ENCODE assay signal across 10 mouse cellular contexts in genomic region chrX:166645713-166646112, GRCm38 (mm10).
DNase-seq lines count a peak whose midpoint lies in the region; ATAC-seq and TF ChIP-seq lines count a peak whose summit lies in the region.
"Had no signal": no experiment of that assay in that cellular context is flagged by ENCODE, and none has a peak within 500 bp of the region (broad histone marks: within the 10 kb centered on the region; RNA-seq: fewer than 3 reads in every experiment).

No protein-coding gene starts in this region.

- no peak overlapping the region for H3K9ac ChIP-seq in heart, embryonic 13.5 days
- H3K9ac ChIP-seq in heart, adult 2 months (ENCODE audit: low read depth, low read length), result no peak overlapping the region
- no peak overlapping the region for H3K9ac ChIP-seq in lung, postnatal 0 days (replicated peaks; ENCODE audit: low read depth)
- no peak overlapping the region for H3K9ac ChIP-seq in embryonic facial prominence, embryonic 15.5 days
- no peak overlapping the region for H3K9ac ChIP-seq in neural tube, embryonic 15.5 days (replicated peaks)

- H3K36me3 ChIP-seq in heart, embryonic 13.5 days, result no peaks in the 10 kb centered on the region
- H3K36me3 ChIP-seq in heart, adult 2 months (ENCODE audit: control insufficient read depth, insufficient read depth, low read length), result no peaks in the 10 kb centered on the region
- H3K36me3 ChIP-seq in lung, postnatal 0 days (ENCODE audit: insufficient read depth, low read length), result no peaks in the 10 kb centered on the region
- no peaks in the 10 kb centered on the region for H3K36me3 ChIP-seq in embryonic facial prominence, embryonic 15.5 days
- H3K36me3 ChIP-seq in neural tube, embryonic 15.5 days, result no peaks in the 10 kb centered on the region
- H3K36me3 ChIP-seq in thymus, adult 2 months (ENCODE audit: control insufficient read depth, insufficient read depth, low read length), result no peaks in the 10 kb centered on the region

- ATAC-seq in heart, embryonic 13.5 days (ENCODE audit: extremely low read depth, insufficient number of reproducible peaks, low FRiP score, low TSS enrichment), result no peak
- no peak for ATAC-seq in lung, postnatal 0 days
- ATAC-seq in embryonic facial prominence, embryonic 15.5 days (ENCODE audit: insufficient number of reproducible peaks, low FRiP score, low TSS enrichment, low read depth), result no peak
- peak; percentile 87 for ATAC-seq in neural tube, embryonic 15.5 days (ENCODE audit: low FRiP score)

- no peaks in the 10 kb centered on the region for H3K79me2 ChIP-seq in heart, adult 2 months (replicated peaks; ENCODE audit: control insufficient read depth, insufficient read depth, low read length)

- intact Hi-C loops in heart, adult 2 months (cut with DNase I), result no loop called here
- intact Hi-C loops in left cerebral cortex, postnatal 36 days (cut with DNase I), result no loop called here

- TF ChIP-seq POLR2A in heart, adult 2 months (IDR thresholded peaks at IDR 0.05; ENCODE audit: insufficient read depth, low read depth, low read length), result no peak
- no peak for TF ChIP-seq POLR2A in thymus, adult 2 months (IDR thresholded peaks at IDR 0.05; ENCODE audit: control insufficient read depth, extremely low read depth, insufficient read depth, low read length, poor library complexity)

- no peak for TF ChIP-seq CTCF in heart, adult 2 months (IDR thresholded peaks at IDR 0.05)
- no peak for TF ChIP-seq CTCF in lung, postnatal 0 days (IDR thresholded peaks at IDR 0.05)
- no peak for TF ChIP-seq CTCF in thymus, adult 2 months (IDR thresholded peaks at IDR 0.05; ENCODE audit: borderline replicate concordance, control insufficient read depth, extremely low read depth, insufficient read depth, low read length, poor library complexity)

- peak overlapping the region; percentile 57 for H3K4me2 ChIP-seq in heart, embryonic 13.5 days
- H3K4me2 ChIP-seq in lung, postnatal 0 days (replicated peaks; ENCODE audit: low read depth, low read length), result 0 out of 2 replicates have a peak overlapping the region, but pooled peaks have one; percentile 19
- H3K4me2 ChIP-seq in embryonic facial prominence, embryonic 15.5 days (replicated peaks), result no peak overlapping the region
- peak overlapping the region; percentile 44 for H3K4me2 ChIP-seq in neural tube, embryonic 15.5 days

- no peaks in the 10 kb centered on the region for H3K4me1 ChIP-seq in heart, embryonic 13.5 days
- no peaks in the 10 kb centered on the region for H3K4me1 ChIP-seq in heart, adult 2 months (ENCODE audit: control insufficient read depth, insufficient read depth, low read length)
- H3K4me1 ChIP-seq in lung, postnatal 0 days (ENCODE audit: insufficient read depth, low read depth, low read length), result no peaks in the 10 kb centered on the region
- no peaks in the 10 kb centered on the region for H3K4me1 ChIP-seq in embryonic facial prominence, embryonic 15.5 days
- no peaks in the 10 kb centered on the region for H3K4me1 ChIP-seq in neural tube, embryonic 15.5 days
- H3K4me1 ChIP-seq in thymus, adult 2 months (replicated peaks; ENCODE audit: control insufficient read depth, insufficient read depth, low read length), result no peaks in the 10 kb centered on the region

- H3K4me3 ChIP-seq in heart, embryonic 13.5 days, result peak overlapping the region; percentile 34
- H3K4me3 ChIP-seq in heart, adult 2 months, result no peak overlapping the region
- no peak overlapping the region for H3K4me3 ChIP-seq in lung, postnatal 0 days (ENCODE audit: low read depth, low read length)
- H3K4me3 ChIP-seq in embryonic facial prominence, embryonic 15.5 days (replicated peaks), result 0 out of 2 replicates have a peak overlapping the region, but pooled peaks have one; percentile 11
- peak overlapping the region; percentile 27 for H3K4me3 ChIP-seq in neural tube, embryonic 15.5 days (replicated peaks)
- H3K4me3 ChIP-seq in thymus, adult 2 months (ENCODE audit: control insufficient read depth, insufficient read depth, low read length), result no peak overlapping the region
- H3K4me3 ChIP-seq: erythroblast, embryonic 14.5 days had no signal

- no peaks in the 10 kb centered on the region for H3K9me3 ChIP-seq in heart, embryonic 13.5 days
- no peaks in the 10 kb centered on the region for H3K9me3 ChIP-seq in lung, postnatal 0 days (ENCODE audit: low read length)
- no peaks in the 10 kb centered on the region for H3K9me3 ChIP-seq in embryonic facial prominence, embryonic 15.5 days (replicated peaks)
- H3K9me3 ChIP-seq in neural tube, embryonic 15.5 days (replicated peaks), result no peaks in the 10 kb centered on the region

- no peak overlapping the region for H3K27ac ChIP-seq in heart, embryonic 13.5 days (replicated peaks)
- no peak overlapping the region for H3K27ac ChIP-seq in heart, adult 2 months
- H3K27ac ChIP-seq in lung, postnatal 0 days (ENCODE audit: low read length), result no peak overlapping the region
- H3K27ac ChIP-seq in embryonic facial prominence, embryonic 15.5 days (replicated peaks), result no peak overlapping the region
- H3K27ac ChIP-seq in neural tube, embryonic 15.5 days (replicated peaks), result no peak overlapping the region
- H3K27ac ChIP-seq in thymus, adult 2 months (ENCODE audit: control insufficient read depth, insufficient read depth, low read length), result no peak overlapping the region

- no peak for DNase-seq in heart, adult 2 months
- DNase-seq in lung, postnatal 0 days (ENCODE audit: low spot score), result no peak
- no peak for DNase-seq in lung, postnatal 25 days (ENCODE audit: low spot score)
- no peak for DNase-seq in left cerebral cortex, postnatal 36 days (ENCODE audit: low spot score in 2 of 2)
- DNase-seq in thymus, adult 2 months, result no peak
- DNase-seq: lung, postnatal 10 days had no signal

- no peak for TF ChIP-seq EP300 in heart, adult 2 months (IDR thresholded peaks at IDR 0.05; ENCODE audit: insufficient read depth, low read depth, low read length)
- no peak for TF ChIP-seq EP300 in lung, postnatal 0 days (IDR thresholded peaks at IDR 0.05)

- 40% methylated on average over 7 of the region's 7 CpGs for WGBS in heart, embryonic 13.5 days
- 43% methylated on average over 7 of the region's 7 CpGs for WGBS in heart, adult 2 months
- WGBS in lung, postnatal 0 days, result 26% methylated on average over 7 of the region's 7 CpGs
- WGBS in embryonic facial prominence, embryonic 15.5 days, result 44% methylated on average over 7 of the region's 7 CpGs
- 39% methylated on average over 7 of the region's 7 CpGs for WGBS in neural tube, embryonic 15.5 days
- WGBS in thymus, adult 2 months, result 43% methylated on average over 7 of the region's 7 CpGs

- no peaks in the 10 kb centered on the region for H3K27me3 ChIP-seq in heart, embryonic 13.5 days (replicated peaks)
- no peaks in the 10 kb centered on the region for H3K27me3 ChIP-seq in heart, adult 2 months (ENCODE audit: control insufficient read depth, insufficient read depth, low read length)
- no peaks in the 10 kb centered on the region for H3K27me3 ChIP-seq in lung, postnatal 0 days (replicated peaks; ENCODE audit: insufficient read depth, low read length)
- no peaks in the 10 kb centered on the region for H3K27me3 ChIP-seq in embryonic facial prominence, embryonic 15.5 days
- H3K27me3 ChIP-seq in neural tube, embryonic 15.5 days (replicated peaks), result no peaks in the 10 kb centered on the region; the same call in 1 of the 2 replicates
- no peaks in the 10 kb centered on the region for H3K27me3 ChIP-seq in thymus, adult 2 months (ENCODE audit: control insufficient read depth, insufficient read depth, low read length)

Comparison
In these comparisons a context has a peak if more than half of its experiments do, and no peak if none do; other contexts are left out.
1. H3K4me3 ChIP-seq: peak in heart, embryonic 13.5 days (single experiment), embryonic facial prominence, embryonic 15.5 days (single experiment) and neural tube, embryonic 15.5 days (single experiment); none in heart, adult 2 months (single experiment), lung, postnatal 0 days (single experiment) and thymus, adult 2 months (single experiment).